Mouse (Mus musculus): Measurements from ENCODE around the gene Zbtb46.

The Zbtb46 gene

GRCm38 (mm10) chr2:181401497-181401896 is 57.7 kb downstream of the Zbtb46 start:
- no peak for DNase-seq (ENCODE audit: low spot score)

- no peak for DNase-seq (ENCODE audit: low spot score)
These were observed 61.9 kb downstream of the Zbtb46 start for GRCm38 (mm10) chr2:181397207-181397761.

GRCm38 (mm10) chr2:181394086-181394485 is 65.1 kb downstream of the Zbtb46 start:
- DNase-seq (ENCODE audit: low spot score): no peak

GRCm38 (mm10) chr2:181392600-181393213 is 66.5 kb downstream of the Zbtb46 start:
- DNase-seq (ENCODE audit: low spot score): peak; percentile 85

- DNase-seq (ENCODE audit: low spot score): no peak
These were observed 67.7 kb downstream of the Zbtb46 start for GRCm38 (mm10) chr2:181391541-181391940.

GRCm38 (mm10) chr2:181391022-181391421 is 68.2 kb downstream of the Zbtb46 start:
- DNase-seq (ENCODE audit: low spot score): no peak

GRCm38 (mm10) chr2:181390136-181390870 is 68.9 kb downstream of the Zbtb46 start:
- no peak for DNase-seq (ENCODE audit: low spot score)

GRCm38 (mm10) chr2:181386663-181387210 is 72.5 kb downstream of the Zbtb46 start:
- DNase-seq (ENCODE audit: low spot score): no peak

- no peak for DNase-seq (ENCODE audit: low spot score)
These were observed 73.3 kb downstream of the Zbtb46 start for GRCm38 (mm10) chr2:181385885-181386284.

GRCm38 (mm10) chr2:181384919-181385391 is 74.3 kb downstream of the Zbtb46 start:
- DNase-seq (ENCODE audit: low spot score): no peak

GRCm38 (mm10) chr2:181384463-181384862 is 74.8 kb downstream of the Zbtb46 start:
- no peak for DNase-seq (ENCODE audit: low spot score)

GRCm38 (mm10) chr2:181381631-181382306 is 77.5 kb downstream of the Zbtb46 start:
- no peak for DNase-seq (ENCODE audit: low spot score)

- no peak for DNase-seq (ENCODE audit: low spot score)
These were observed 78.1 kb downstream of the Zbtb46 start for GRCm38 (mm10) chr2:181381107-181381506.

GRCm38 (mm10) chr2:181380251-181380650 is 79.0 kb downstream of the Zbtb46 start:
- no peak for DNase-seq (ENCODE audit: low spot score)

- DNase-seq (ENCODE audit: low spot score): no peak
These were observed 79.4 kb downstream of the Zbtb46 start, which contains the start of gene Lime1 for GRCm38 (mm10) chr2:181379778-181380177. Gene Lime1 (plus strand): TSS chr2:181380078.

GRCm38 (mm10) chr2:181378701-181379100 is 80.5 kb downstream of the Zbtb46 start:
- no peak for DNase-seq (ENCODE audit: low spot score)

GRCm38 (mm10) chr2:181377230-181377629 is 82.0 kb downstream of the Zbtb46 start:
- DNase-seq (ENCODE audit: low spot score): no peak

GRCm38 (mm10) chr2:181375787-181376186 is 83.4 kb downstream of the Zbtb46 start:
- no peak for DNase-seq (ENCODE audit: low spot score)

GRCm38 (mm10) chr2:181370001-181370400 is 89.2 kb downstream of the Zbtb46 start:
- DNase-seq (ENCODE audit: low spot score): no peak

- DNase-seq (ENCODE audit: low spot score): no peak
These were observed 93.6 kb downstream of the Zbtb46 start for GRCm38 (mm10) chr2:181365655-181366075.

- peak; percentile 83 for DNase-seq (ENCODE audit: low spot score)
These were observed 94.2 kb downstream of the Zbtb46 start, which contains the start of the genes Zgpat and Arfrp1 for GRCm38 (mm10) chr2:181364860-181365596. Gene Zgpat (plus strand): TSS chr2:181364928. Gene Arfrp1 (minus strand): TSS chr2:181365404.
